Mouse (Mus musculus): ENCODE measurements around the gene Speer4b. TPM values are rescaled to one million over a fixed set of nuclear protein-coding genes. Genes with fewer than 3 reads are reported as not detected.

Gene Speer4b
- polyA plus RNA-seq, 1 experiment from 2014 or later, result 0.26 TPM

GRCm38 (mm10) chr5:27457686-27458085, 43.6 kb downstream of the Speer4b start:
- ATAC-seq (ENCODE audit: low FRiP score, low TSS enrichment), result no peak
- no peaks in the 10 kb centered on the region for H3K9me3 ChIP-seq (ENCODE audit: control insufficient read depth, low read length)
- no peak overlapping the region for H3K4me2 ChIP-seq (replicated peaks; ENCODE audit: low read depth, low read length)
- no peak overlapping the region for H3K4me3 ChIP-seq (ENCODE audit: low read length)
- no peak overlapping the region for H3K27ac ChIP-seq (ENCODE audit: low read depth, low read length)
- no peaks in the 10 kb centered on the region for H3K27me3 ChIP-seq (ENCODE audit: control insufficient read depth, insufficient read depth, low read length)
- no peak overlapping the region for H3K9ac ChIP-seq (ENCODE audit: low read depth, low read length)
- no peaks in the 10 kb centered on the region for H3K36me3 ChIP-seq (ENCODE audit: control insufficient read depth, insufficient read depth, low read length)
- H3K4me1 ChIP-seq (ENCODE audit: control insufficient read depth, insufficient read depth, low read length), result no peaks in the 10 kb centered on the region
- WGBS, result 79% methylated on average over 1 of the region's 1 CpGs

GRCm38 (mm10) chr5:27456981-27457380, 44.3 kb downstream of the Speer4b start:
- WGBS, result 83% methylated on average over 1 of the region's 1 CpGs
- Histone ChIP-seq H3K36me3 (ENCODE audit: control insufficient read depth, insufficient read depth, low read length) (no peaks in the 10 kb centered on the region), H3K4me2 (replicated peaks; ENCODE audit: low read depth, low read length) (no peak overlapping the region), H3K9ac (ENCODE audit: low read depth, low read length) (no peak overlapping the region), H3K4me3 (ENCODE audit: low read length) (no peak overlapping the region), H3K9me3 (ENCODE audit: control insufficient read depth, low read length) (no peaks in the 10 kb centered on the region), H3K27me3 (ENCODE audit: control insufficient read depth, insufficient read depth, low read length) (no peaks in the 10 kb centered on the region), H3K4me1 (ENCODE audit: control insufficient read depth, insufficient read depth, low read length) (no peaks in the 10 kb centered on the region), H3K27ac (ENCODE audit: low read depth, low read length) (no peak overlapping the region)
- ATAC-seq (ENCODE audit: low FRiP score, low TSS enrichment), result no peak

- no peak for ATAC-seq (ENCODE audit: low FRiP score, low TSS enrichment)
- Histone ChIP-seq H3K4me2 (replicated peaks; ENCODE audit: low read depth, low read length) (no peak overlapping the region), H3K27me3 (ENCODE audit: control insufficient read depth, insufficient read depth, low read length) (no peaks in the 10 kb centered on the region), H3K9ac (ENCODE audit: low read depth, low read length) (no peak overlapping the region), H3K9me3 (ENCODE audit: control insufficient read depth, low read length) (no peaks in the 10 kb centered on the region), H3K36me3 (ENCODE audit: control insufficient read depth, insufficient read depth, low read length) (no peaks in the 10 kb centered on the region), H3K4me1 (ENCODE audit: control insufficient read depth, insufficient read depth, low read length) (no peaks in the 10 kb centered on the region), H3K4me3 (ENCODE audit: low read length) (no peak overlapping the region), H3K27ac (ENCODE audit: low read depth, low read length) (no peak overlapping the region)
- 85% methylated on average over 3 of the region's 3 CpGs for WGBS
Observed at GRCm38 (mm10) chr5:27454386-27454785, 46.9 kb downstream of the Speer4b start.

GRCm38 (mm10) chr5:27453201-27453845, 47.9 kb downstream of the Speer4b start:
- Histone ChIP-seq H3K9ac (ENCODE audit: low read depth, low read length) (no peak overlapping the region), H3K4me1 (ENCODE audit: control insufficient read depth, insufficient read depth, low read length) (no peaks in the 10 kb centered on the region), H3K4me3 (ENCODE audit: low read length) (no peak overlapping the region), H3K27me3 (ENCODE audit: control insufficient read depth, insufficient read depth, low read length) (no peaks in the 10 kb centered on the region), H3K27ac (ENCODE audit: low read depth, low read length) (no peak overlapping the region), H3K9me3 (ENCODE audit: control insufficient read depth, low read length) (no peaks in the 10 kb centered on the region), H3K4me2 (replicated peaks; ENCODE audit: low read depth, low read length) (no peak overlapping the region), H3K36me3 (ENCODE audit: control insufficient read depth, insufficient read depth, low read length) (no peaks in the 10 kb centered on the region)
- no peak for ATAC-seq (ENCODE audit: low FRiP score, low TSS enrichment)
- 42% methylated on average over 3 of the region's 3 CpGs for WGBS
